Mouse (Mus musculus) brown adipose tissue, adult 24 weeks (tissue): ENCODE measurements around the gene Ldlrad3. TPM values are rescaled to one million over a fixed set of nuclear protein-coding genes. Genes with fewer than 3 reads are reported as not detected.

ENCODE experiments used
- H3K27ac ChIP-seq: fragments of 200-500 bp; replicated peaks from 2 replicates; pipeline ENCODE4 v1.5.1; 2012; ENCODE audit warnings: low read depth, mild to moderate bottlenecking, low read length
- H3K4me1 ChIP-seq: fragments of 200-500 bp; 2 replicates; pipeline ENCODE4 v1.6.1; 2012; ENCODE audit warnings: low read length, mixed read lengths; ENCODE audit not compliant: control insufficient read depth, insufficient read depth, insufficient read length
- H3K4me3 ChIP-seq: fragments of 200-500 bp; 2 replicates; pipeline ENCODE4 v1.5.1; 2012; ENCODE audit warnings: low read depth, mild to moderate bottlenecking, low read length, moderate library complexity; ENCODE audit not compliant: insufficient read depth
- polyA plus RNA-seq: library from polyadenylated mRNA; stranded (reverse); fragments of >200 nt; gene quantifications from 2 replicates; pipeline ENCODE4 v1.2.4, GENCODE M21; 2012; ENCODE audit not compliant: missing spikeins, insufficient read depth, insufficient read length

The Ldlrad3 gene
- polyA plus RNA-seq, 1 experiment: 7.8 TPM

DNA sequence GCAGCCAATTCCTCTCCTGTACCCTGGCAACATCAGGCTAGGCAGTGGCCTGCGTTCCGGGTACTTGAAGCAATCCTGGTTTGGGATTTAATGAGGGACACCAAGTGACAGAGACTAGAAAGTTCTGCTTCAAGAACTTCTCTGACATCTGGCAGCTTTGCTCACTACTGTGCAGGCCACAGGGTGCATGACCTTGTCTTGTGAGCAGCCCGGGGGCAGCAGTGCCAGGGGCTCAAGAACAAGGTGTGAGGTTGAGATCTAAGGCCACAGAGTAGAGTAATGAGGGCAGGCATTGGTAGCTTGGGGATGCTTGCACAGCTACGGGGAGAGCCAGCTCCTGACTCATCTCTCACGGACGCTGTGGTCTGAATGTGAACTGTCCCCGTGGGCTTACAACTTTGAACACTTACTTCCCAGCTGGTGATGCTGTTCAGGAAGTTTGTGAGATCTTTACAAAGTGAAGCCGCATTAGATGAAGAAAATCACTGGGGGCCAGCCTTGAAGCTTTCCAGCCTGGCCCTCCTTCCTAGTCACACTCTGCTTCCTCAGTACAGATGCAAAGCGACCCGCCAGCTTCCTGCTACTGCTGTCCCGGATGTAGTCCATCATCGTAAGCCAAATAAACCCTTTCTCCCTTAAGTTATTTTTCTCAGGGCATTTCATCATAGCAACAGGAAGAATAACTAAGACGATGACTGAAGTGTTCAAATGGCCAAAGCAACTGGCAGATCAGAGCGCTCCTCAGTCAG lies 86.3 kb downstream of the Ldlrad3 start:
- no peak overlapping the region for H3K27ac ChIP-seq
- no peak overlapping the region for H3K4me3 ChIP-seq
- 0 out of 2 replicates have a peak, but pooled peaks cover 4% of the 10 kb centered on the region for H3K4me1 ChIP-seq

DNA sequence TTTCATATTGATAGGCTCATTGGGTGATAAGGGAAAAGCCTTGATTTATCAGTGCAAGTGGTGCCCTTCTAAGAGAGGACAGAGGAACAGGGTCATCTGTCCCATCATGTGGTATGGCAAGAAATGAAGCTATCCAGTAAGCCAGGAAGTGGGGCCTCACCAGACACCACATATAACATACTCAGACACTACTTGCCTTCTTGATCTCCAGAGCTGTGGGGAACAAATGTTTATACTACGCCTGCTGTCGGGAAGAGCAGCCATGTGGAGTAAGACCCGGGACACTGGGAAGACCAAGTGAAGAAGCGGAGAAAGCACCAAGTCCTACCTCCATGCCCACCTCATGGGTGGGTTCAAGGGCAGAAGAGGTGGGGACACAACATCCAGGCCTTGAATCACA lies 86.9 kb downstream of the Ldlrad3 start:
- 0 out of 2 replicates have a peak, but pooled peaks cover 2% of the 10 kb centered on the region for H3K4me1 ChIP-seq
- H3K27ac ChIP-seq: no peak overlapping the region
- H3K4me3 ChIP-seq: no peak overlapping the region

DNA sequence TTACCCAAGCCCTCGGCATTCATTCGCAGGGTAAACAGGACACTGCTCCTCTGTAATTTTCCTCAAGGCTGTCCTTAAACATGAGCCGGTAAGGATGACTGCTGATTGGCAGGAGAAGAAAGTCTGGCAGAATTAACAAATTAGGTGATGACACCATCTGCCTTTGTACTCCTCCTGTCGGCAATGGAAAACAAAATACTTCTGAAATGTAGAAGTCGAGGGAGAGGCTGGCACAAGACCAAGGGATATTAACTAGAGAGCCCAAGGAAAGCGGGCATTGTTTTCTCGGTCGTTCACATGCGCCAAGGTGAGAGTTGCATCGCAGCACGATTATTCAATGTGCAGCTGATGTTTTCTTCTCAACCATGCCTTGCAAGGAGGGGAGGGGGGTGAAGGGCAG lies 91.4 kb downstream of the Ldlrad3 start:
- H3K4me1 ChIP-seq: 0 out of 2 replicates have a peak, but pooled peaks cover 2% of the 10 kb centered on the region
- no peak overlapping the region for H3K4me3 ChIP-seq
- no peak overlapping the region for H3K27ac ChIP-seq

DNA sequence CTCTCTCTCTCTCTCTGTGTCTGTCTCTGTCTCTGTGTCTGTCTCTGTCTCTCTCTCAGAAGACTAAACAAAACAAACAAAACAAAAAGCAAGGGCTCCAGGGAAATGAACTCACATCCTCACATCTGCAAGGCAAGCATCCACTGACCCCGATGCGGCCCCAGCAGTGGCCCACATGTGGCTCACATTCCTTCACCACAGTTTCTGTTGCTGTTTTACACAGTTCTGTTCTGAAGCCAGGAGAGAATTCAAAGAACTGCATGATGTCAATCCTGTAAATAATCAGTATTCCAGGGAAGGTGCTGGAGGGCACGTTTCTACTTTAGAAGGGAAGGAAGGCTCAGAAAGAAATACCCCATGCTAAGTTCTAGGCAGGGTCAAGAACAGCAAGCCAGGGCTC lies 91.9 kb downstream of the Ldlrad3 start:
- Histone ChIP-seq H3K4me1 (0 out of 2 replicates have a peak, but pooled peaks cover 2% of the 10 kb centered on the region), H3K4me3 (no peak overlapping the region), H3K27ac (no peak overlapping the region)

DNA sequence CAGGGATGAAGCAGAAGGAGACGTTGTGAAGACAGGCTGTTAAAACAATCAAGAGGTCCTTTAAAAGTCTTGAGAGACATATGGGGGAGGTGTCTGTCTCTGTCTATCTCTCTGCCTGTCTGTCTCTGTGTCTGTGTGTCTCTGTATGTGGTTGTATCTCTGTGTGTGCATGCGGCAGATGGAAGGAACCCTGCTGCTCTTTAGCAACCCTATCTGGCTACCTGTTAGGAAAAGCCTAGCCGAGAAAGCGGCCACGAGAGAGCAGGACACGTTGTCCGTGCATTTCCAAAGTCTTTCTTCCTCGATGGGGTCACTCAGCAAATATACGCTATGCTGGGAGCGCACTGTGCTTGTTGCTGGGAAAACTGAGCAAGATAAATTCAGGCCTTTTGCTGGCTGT lies 93.6 kb downstream of the Ldlrad3 start:
- H3K27ac ChIP-seq: no peak overlapping the region
- H3K4me3 ChIP-seq: no peak overlapping the region
- 0 out of 2 replicates have a peak, but pooled peaks cover 2% of the 10 kb centered on the region for H3K4me1 ChIP-seq

DNA sequence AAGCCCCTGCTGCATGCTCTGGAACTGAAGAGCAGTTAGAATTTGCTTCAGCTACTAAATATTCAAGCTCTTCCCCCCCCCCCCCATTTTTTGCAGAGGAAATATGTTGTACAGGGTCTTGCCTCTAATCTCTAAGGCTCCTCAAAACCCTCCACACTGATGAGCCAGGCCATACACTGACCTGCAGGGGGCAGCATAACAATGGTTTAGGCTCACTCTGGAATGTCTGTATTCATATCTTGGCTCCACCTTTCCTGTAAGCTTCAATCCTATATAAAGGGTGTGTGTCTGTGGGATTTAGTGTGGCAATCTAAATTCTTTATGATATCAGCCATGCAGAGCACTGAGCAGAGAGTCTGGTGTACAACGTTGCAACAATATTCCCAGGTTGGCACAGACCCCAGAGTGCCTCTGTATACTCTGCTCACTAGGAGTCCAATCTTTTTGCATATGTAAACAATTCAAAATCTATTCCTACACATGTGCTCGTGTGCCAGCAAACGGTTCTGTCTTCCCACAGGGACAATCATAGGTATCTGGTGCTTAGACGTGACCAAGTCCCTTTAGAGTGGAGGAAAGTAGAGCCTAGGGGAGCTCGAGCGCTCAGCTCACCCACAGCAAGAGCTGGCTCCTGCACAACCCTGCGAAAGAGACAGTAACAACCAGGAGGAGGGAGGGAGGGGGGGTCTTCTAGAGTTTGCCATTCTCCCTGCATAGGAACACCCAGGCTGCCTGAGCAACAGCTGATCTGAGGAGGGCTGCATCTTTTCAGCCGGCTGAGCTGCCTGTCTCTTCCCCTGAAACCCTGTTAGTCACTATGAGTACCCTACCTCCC lies 94.5 kb downstream of the Ldlrad3 start:
- no peak overlapping the region for H3K27ac ChIP-seq
- H3K4me3 ChIP-seq: no peak overlapping the region
- 0 out of 2 replicates have a peak, but pooled peaks cover 2% of the 10 kb centered on the region for H3K4me1 ChIP-seq

DNA sequence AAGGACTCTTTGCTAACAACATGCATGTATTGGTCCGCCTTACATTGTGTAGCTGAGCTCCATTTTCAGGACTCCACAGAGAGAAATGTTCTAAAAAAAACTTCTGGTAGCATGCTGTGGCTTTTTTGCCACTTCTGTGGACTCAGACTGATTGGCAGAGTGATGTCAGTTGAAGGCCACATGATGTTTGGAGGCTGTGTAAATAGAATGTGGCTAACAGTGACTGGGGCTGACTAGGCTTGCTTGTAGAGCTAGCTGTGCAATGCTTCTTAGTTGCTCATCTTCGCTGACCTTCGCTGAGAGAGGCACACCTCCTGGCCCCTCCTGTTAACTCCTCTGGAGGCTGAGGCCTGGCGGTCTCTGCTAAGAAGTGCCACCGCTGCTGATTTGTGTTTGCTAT lies 98.4 kb downstream of the Ldlrad3 start:
- no peak overlapping the region for H3K4me3 ChIP-seq
- no peak overlapping the region for H3K27ac ChIP-seq
- H3K4me1 ChIP-seq: no peaks in the 10 kb centered on the region

DNA sequence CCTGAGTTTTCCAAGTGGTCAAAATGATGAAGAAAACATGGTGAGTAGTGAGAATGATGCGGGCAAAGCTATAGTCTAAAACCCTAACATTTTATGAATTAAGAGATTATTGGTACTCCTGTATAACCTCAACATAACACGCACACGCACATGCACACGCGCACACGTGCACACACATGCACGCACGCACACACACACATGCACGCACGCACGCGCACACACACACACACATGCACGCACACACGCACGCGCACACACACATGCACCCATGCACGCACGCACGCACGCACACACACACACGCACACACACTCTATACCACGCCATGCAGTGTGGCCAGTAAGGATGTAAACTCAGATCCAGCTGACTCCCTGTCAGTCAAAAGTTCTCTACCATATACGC lies 99.6 kb downstream of the Ldlrad3 start:
- no peak overlapping the region for H3K27ac ChIP-seq
- H3K4me1 ChIP-seq: no peaks in the 10 kb centered on the region

DNA sequence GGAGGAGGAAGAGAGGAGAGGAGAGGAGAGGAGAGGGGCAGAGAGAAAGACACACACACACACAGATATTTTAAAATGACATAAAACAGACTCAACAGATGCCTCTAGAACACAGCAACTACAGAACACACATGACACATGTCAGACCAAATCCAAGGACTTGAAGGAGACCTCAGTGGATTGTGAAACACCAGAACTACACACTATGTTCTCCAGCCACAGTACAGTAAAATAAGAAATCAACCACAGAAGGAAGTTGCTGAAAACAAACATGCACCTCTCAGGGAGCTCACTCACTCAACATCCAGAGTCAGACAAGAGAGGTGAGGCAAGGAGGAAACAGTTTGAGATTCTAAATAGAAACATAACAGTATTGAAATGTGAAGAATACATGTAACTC lies 103.4 kb downstream of the Ldlrad3 start:
- Histone ChIP-seq H3K4me3 (no peak overlapping the region), H3K4me1 (no peaks in the 10 kb centered on the region), H3K27ac (no peak overlapping the region)

More for the DNA sequence above, 99.6 kb downstream of the Ldlrad3 start:
- H3K4me3 ChIP-seq: no peak overlapping the region

DNA sequence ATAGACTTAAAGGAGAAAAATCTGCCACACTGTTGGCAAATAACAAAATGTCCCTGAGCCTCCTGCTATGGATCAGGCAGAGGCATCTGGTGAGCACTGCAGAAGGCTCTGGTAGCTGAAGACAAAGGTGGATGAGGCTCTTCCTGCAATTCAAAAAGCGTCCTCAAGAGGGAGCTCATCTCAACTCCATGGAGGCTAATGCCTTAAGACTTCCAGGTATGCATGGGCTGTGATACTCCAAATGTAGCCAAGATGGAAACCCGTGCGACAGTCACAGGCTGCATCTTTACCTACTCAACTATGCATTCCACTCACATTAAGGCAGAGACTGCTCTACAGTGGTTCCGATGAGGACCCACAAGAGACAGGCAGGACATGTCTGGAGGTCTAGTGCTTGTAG lies 108.6 kb downstream of the Ldlrad3 start:
- H3K27ac ChIP-seq: no peak overlapping the region
- H3K4me1 ChIP-seq: no peaks in the 10 kb centered on the region

DNA sequence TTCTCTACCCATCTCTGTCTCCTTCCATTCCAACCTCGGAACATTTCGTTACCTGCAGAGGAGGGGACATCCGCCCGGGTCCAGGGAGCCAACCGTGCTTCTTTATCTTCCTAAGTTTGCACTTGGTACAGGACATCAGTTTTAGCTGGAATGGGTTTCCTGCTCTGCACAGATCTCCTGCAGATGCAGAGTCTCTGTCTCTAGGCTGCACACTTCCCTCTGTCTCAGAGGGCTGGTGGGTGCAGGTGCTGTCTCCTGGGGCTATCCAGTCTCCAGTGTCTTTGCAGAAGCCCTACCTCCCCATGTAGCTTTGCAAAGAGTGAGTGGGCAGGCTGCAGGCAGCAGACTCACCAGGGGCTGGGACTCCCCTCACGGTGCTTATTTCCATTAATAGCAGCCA lies 109.9 kb downstream of the Ldlrad3 start:
- Histone ChIP-seq H3K27ac (no peak overlapping the region), H3K4me1 (no peaks in the 10 kb centered on the region), H3K4me3 (no peak overlapping the region)

More for the DNA sequence above, 108.6 kb downstream of the Ldlrad3 start:
- H3K4me3 ChIP-seq: no peak overlapping the region

DNA sequence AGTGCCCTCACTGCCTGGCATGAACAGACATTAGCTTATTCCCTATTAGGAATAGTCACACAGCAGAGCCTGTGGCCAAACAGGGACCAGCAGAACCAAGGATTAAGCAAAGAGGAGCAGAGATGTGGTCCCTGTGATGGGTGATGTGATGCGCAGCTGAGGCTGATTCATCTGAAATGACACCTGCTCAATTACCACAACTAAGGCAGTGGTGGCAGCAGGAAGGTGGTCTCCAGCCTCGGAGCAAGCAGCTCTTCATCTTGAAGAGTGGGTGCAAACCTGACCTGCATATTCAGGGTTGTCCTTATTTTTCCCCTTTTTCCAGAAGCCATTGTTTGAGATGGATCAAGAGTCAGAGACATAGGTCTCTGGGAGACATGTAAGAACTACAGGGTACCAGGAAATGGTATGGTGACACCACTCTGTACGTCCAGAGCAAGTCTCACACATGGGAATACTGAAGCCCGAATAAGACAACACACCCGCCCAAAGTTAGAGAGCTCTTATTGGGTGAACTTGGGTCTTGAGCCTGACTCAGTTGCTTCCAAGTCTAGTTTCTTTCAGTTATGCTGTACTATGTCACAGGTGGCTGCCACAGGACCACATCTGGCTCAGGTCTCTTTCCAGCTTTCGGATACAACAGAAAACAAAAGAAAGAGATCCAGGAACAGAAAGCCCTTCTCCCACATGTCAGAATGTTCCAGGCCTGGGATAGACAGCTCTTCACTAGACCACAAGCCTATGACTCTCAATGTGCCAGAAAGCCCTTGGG lies 112.7 kb downstream of the Ldlrad3 start:
- Histone ChIP-seq H3K4me3 (no peak overlapping the region), H3K4me1 (no peaks in the 10 kb centered on the region), H3K27ac (no peak overlapping the region)

DNA sequence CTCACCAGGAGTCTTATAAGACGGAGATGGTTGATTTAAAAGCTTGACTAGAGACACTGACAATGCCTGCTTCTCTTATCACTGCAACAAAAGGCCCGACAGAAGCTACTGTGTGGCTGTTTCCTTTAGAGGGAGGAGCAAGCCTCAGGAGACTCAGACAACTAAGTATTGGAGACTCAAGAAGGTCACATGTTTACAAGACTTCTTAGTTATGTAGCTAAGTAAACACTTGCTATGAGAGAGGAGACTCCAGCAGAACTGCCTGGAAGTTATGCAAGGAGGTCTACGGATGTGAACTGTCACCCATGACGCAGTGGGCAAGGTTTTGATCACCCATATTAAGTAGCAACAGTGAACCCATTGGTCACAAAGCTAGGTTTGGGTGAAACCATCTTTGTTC lies 113.3 kb downstream of the Ldlrad3 start:
- Histone ChIP-seq H3K27ac (no peak overlapping the region), H3K4me1 (no peaks in the 10 kb centered on the region), H3K4me3 (no peak overlapping the region)

DNA sequence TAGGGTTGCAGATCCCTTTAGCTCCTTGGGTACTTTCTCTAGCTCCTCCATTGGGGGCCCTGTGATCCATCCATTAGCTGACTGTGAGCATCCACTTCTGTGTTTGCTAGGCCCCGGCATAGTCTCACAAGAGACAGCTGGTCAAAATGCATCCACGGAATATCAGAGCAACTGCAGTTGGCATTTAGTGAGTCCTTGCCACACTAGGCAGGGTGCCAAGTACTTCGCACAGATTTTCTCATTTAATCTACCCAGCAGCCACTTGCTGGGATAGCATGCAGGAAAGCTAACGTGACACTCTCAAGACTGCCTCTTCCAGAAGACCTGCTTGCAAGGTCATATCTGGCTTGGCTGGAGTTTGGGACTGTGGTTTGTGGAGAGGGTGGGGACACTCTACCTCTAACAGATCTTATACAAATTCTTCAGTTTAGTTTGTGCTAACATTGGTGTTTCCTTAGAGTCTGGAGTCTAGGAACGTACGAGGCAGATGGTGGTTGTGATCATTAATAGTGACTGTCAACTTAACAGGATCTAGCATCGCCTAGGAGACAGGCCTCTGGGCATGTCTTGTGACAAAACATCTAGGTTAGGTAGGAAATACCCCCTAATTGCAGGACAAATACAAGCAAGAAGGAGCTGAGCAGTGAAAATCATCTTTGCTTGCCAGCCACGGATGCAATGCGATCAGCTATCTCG lies 115.0 kb downstream of the Ldlrad3 start:
- H3K4me1 ChIP-seq: no peaks in the 10 kb centered on the region
- H3K27ac ChIP-seq: no peak overlapping the region
- no peak overlapping the region for H3K4me3 ChIP-seq
